Mouse (Mus musculus) spleen, embryonic (tissue): ENCODE data around the gene Clec16a.

ENCODE experiments used
- CTCF ChIA-PET: fragments of 350-600 bp; sonication (Branson Sonifier 250); formaldehyde crosslinking; loops from one replicate; lab custom pipeline; 2022; lab: Charles Lee

Gene Clec16a

GRCm38 (mm10) chr16:10783883-10784792 lies 239.0 kb downstream of the Clec16a start:
- CTCF ChIA-PET: interaction anchor here (0.6 to 0.9 kb wide), 3 partner anchors 13 to 59 kb away, joined by 3 to 4 read pairs (median 4); no protein-coding TSS in a partner anchor

- CTCF ChIA-PET: interaction anchor here (0.6 to 0.9 kb wide), 4 partner anchors 11 to 58 kb away, joined by 3 to 4 read pairs (median 4); no protein-coding TSS in a partner anchor
These were observed 239.7 kb downstream of the Clec16a start for GRCm38 (mm10) chr16:10784793-10785370.

GRCm38 (mm10) chr16:10785371-10786231 lies 240.5 kb downstream of the Clec16a start, which contains the start of gene Socs1:
Gene Socs1 (minus strand): TSS chr16:10785536.
- CTCF ChIA-PET: interaction anchor here (0.6 to 0.9 kb wide), 2 partner anchors 12 to 15 kb away, joined by 3 to 4 read pairs; no protein-coding TSS in a partner anchor

- CTCF ChIA-PET: no interaction called here
These were observed 241.1 kb downstream of the Clec16a start for GRCm38 (mm10) chr16:10786288-10786687.

- CTCF ChIA-PET: no interaction called here
These were observed 241.8 kb downstream of the Clec16a start for GRCm38 (mm10) chr16:10786782-10787547.

GRCm38 (mm10) chr16:10787548-10788058 lies 242.5 kb downstream of the Clec16a start:
- CTCF ChIA-PET: interaction anchor here (0.6 to 1.0 kb wide), 3 partner anchors 48 to 107 kb away, joined by 4 to 7 read pairs (median 5); no protein-coding TSS in a partner anchor

GRCm38 (mm10) chr16:10788271-10788670 lies 243.1 kb downstream of the Clec16a start, which contains the start of gene Tnp2:
Gene Tnp2 (minus strand): TSS chr16:10788660.
- CTCF ChIA-PET: interaction anchor here (0.5 to 1.0 kb wide), 4 partner anchors 48 to 108 kb away, joined by 4 to 7 read pairs (median 4); no protein-coding TSS in a partner anchor

GRCm38 (mm10) chr16:10788866-10789265 lies 243.7 kb downstream of the Clec16a start:
- CTCF ChIA-PET: interaction anchor here (0.5 kb wide), 1 partner anchor 55 kb away, joined by 4 read pairs; no protein-coding TSS in a partner anchor

GRCm38 (mm10) chr16:10790702-10791101 lies 245.6 kb downstream of the Clec16a start, which contains the start of gene Prm3:
Gene Prm3 (minus strand): TSS chr16:10790914.
- CTCF ChIA-PET: interaction anchor here (0.5 kb wide), 1 partner anchor 340 kb away, joined by 4 read pairs; no protein-coding TSS in a partner anchor
